Mouse (Mus musculus) olfactory bulb, adult 2 months (tissue): ENCODE data around the gene Fam83d.

Experiments used
- CTCF ChIP-seq: fragments of 200-500 bp; IDR thresholded peaks from 2 replicates; pipeline ENCODE4 v1.5.1; 2012; ENCODE audit warnings: low read depth, mild to moderate bottlenecking, low read length, moderate library complexity; ENCODE audit not compliant: insufficient read depth
- POLR2A ChIP-seq: fragments of 200-500 bp; IDR thresholded peaks from 2 replicates; pipeline ENCODE4 v1.6.1; 2012; ENCODE audit warnings: mild to moderate bottlenecking, low read depth, low read length, moderate library complexity; ENCODE audit not compliant: insufficient read depth

DNA sequence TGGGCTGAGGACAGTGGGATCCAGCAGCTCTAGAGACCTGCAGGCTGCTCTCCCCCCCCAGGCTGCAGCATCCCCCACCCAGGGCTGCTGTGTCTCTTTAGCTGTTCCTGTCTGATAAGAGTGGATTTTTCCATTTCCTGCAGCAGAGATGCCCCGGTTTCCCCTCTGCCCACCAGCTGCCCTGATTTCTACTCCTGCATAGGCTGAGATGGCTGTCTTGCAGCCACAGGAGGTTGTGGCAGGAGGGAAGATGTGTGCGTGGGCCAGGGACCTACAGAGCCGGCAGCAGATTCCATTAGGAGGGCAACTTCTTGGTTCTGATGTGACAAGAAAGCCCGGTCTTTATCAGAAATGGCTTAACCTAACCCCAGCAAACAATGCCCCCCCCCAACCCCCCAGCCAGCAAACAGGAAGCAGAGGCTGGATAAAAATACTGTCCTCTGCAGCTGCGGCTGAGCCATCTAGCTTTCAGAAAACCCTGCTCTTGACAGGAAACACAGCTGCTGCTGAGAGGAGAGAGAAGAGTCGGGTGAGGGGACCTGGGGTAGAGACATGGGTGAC is 44.8 kb upstream of the Fam83d start:
- TF ChIP-seq CTCF (no peak), POLR2A (no peak)
